Mouse (Mus musculus) frontal cortex, postnatal 10 days (tissue): ENCODE data around the gene Wfdc9.

Experiments
- DNase-seq, 2 experiments: peaks; one replicate each; pipeline ENCODE4 v3.0.0; 2022; ENCODE audit warnings: low spot score in 2 of 2, mixed read lengths in 1 of 2

Gene Wfdc9

DNA sequence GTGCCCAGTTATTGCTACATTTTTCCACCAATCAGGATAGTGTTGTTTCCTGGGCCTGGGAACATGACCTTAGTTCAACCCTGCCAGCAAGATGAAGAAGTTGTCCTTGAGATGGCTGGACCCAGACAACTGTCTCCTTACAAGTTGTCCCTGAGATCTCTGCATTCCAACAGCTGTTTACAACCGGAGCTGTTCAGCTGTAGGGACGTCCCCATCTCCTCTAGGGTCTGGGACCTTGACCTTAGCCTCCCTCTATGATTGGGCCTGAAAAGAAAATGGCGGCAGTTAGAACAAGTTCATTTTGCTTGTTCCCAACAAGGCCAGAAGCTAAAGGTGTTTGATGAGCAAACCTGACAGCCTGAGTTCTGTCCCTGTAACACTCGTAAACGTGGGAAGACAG is 37.3 kb downstream of the Wfdc9 start:
- DNase-seq = no peak

DNA sequence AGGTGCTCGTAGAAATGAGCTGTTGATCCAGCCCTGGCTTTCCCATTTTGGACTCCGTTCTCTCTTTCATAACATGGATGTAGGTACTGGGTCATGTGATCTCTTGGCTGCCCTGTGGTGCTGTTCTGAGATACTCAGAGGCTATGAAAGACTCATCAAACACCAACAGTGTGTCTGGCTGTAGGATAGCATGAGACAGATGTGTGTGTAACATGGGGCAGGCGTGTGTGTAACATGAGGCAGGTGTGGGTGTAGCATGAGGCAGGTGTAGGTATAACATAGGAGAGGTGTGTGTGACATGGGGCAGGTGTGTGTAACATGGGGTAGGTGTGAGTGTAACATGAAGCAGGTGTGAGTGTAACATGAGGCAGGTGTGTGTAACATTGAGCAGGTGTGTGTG is 41.0 kb downstream of the Wfdc9 start:
- no peak for DNase-seq

DNA sequence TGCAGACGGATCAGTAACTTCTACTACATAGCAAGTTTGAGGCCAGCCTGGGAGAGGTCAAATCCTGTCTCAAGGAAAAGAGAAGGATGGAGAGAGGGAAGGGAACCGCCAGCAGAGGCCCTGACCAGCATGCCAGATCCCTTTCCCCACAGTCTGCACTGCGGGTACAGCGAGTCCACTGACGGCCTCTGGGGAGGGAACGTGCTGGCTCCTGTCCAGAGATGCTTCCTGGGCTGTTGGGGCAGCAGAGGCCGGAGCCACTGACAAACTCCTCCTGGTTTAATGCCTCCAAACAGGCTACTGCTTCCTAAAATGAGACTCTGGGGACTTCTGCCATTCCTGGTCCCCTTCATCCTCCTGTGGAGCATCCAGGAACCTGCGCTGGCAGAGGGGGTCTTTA is 42.9 kb downstream of the Wfdc9 start, which contains the start of the genes Wfdc6b and Wfdc8:
Wfdc6b (plus strand) TSS at position 52 of the 400 bp plus-strand sequence.
Wfdc8 (minus strand) TSS at position 156 of the 400 bp plus-strand sequence.
- peak in 1 of 2 experiments; percentile 13 for DNase-seq

DNA sequence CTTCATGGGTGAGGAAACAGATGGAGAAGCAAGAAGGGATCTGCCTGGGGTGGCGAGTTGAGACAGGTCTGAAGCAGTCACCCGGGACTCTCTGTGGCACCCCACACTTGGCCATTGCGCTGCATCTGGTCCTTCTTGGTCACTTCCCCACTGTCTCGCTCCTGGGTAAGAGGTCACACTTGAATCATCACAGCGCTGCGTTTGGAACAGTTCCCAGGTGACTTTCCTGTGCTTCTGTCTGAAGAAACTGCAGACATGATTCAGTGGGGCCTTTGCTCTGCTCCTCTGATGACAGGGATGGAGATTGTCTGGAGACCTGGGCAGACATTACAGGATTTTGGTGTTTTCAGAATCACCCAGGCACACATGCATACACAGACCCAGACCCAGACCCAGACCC is 47.6 kb downstream of the Wfdc9 start:
- no peak for DNase-seq

DNA sequence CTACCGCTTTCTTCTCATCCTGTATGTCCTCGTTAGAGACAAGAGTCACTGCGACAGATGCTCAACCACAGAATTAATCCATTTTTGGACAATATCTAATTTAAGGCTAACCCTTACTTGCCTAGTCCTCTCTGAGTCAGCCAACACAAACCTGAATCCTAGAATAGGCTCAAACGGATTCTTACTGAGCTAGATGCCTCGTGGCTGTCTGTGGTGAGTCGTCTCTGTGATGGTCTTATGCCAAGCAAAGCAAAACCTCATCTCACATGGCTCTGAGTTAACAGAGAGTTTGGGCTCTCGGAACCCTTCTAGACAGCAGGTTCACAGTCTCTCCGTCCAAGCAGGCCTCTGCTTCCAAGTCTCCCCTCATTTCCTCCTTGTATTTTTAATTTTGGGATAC is 52.0 kb downstream of the Wfdc9 start:
- DNase-seq = no peak

DNA sequence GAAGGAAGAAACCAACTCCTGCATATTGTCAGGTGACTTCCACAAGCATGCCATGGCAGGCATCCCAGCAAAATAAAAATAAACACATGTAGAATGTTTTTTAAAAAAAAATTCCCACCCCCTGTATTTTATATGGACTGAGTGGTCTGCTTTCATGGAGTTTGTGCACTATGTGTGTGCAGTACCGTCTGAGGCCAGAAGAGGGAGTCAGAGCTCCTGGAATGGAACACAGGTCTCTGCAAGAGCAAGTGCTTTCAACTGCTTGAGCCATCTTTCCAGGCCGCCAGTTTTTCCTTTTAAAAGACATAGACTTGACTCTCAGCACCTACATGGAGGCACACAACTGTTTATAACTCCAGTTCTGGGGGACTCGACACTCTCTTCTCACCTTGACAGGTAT is 52.9 kb downstream of the Wfdc9 start:
- DNase-seq = no peak

DNA sequence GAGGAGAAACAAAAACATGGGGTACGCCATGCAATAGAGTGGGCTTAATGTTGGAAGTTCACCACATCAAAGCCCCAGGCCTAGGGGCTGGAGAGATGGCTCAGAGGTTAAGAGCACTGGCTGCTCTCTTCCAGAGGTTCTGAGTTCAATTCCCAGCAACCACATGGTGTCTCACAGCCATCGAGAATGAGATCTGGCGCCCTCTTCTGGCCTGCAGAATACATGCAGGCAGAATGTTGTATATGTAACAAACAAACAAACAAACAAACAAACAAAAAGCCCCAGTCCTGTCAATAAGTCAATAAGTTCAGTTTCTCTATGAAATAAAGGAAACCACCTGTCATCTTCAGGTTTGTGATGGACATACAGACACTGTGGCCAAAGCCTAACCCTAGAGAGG is 56.2 kb downstream of the Wfdc9 start:
- no peak for DNase-seq
